Mouse (Mus musculus) forebrain, embryonic 13.5 days (tissue): ENCODE results near the gene Sfmbt1. TPM values are rescaled to one million over a fixed set of nuclear protein-coding genes. Genes with fewer than 3 reads are reported as not detected.
A peak's percentile ranks its signal among the peaks of the same experiment; 100 is the strongest.

ENCODE experiments used
- ATAC-seq: fragments of 200-750 bp; cut with Nextera tagmentation; 2 replicates; pipeline ENCODE4 v1.8.0; 2017
- H3K27ac ChIP-seq: fragments of 300-500 bp; sonication (generic); 2 replicates; pipeline ENCODE4 v1.5.1; 2015; ENCODE audit warnings: inconsistent platforms, mild to moderate bottlenecking, moderate library complexity
- H3K27me3 ChIP-seq: fragments of 300-500 bp; sonication (generic); 2 replicates; pipeline ENCODE4 v1.6.1; 2015; ENCODE audit warnings: mild to moderate bottlenecking, inconsistent platforms
- H3K36me3 ChIP-seq: fragments of 300-500 bp; sonication (generic); 2 replicates; pipeline ENCODE4 v1.6.1; 2015; ENCODE audit warnings: mild to moderate bottlenecking, inconsistent platforms; ENCODE audit not compliant: poor library complexity, severe bottlenecking
- H3K4me1 ChIP-seq: fragments of 300-500 bp; sonication (generic); 2 replicates; pipeline ENCODE4 v1.6.1; 2015; ENCODE audit warnings: inconsistent platforms
- H3K4me2 ChIP-seq: fragments of 300-500 bp; sonication (generic); 2 replicates; pipeline ENCODE4 v1.6.1; 2015; ENCODE audit warnings: inconsistent platforms, mild to moderate bottlenecking, moderate library complexity
- H3K4me3 ChIP-seq: fragments of 300-500 bp; sonication (generic); 2 replicates; pipeline ENCODE4 v1.5.1; 2015; ENCODE audit warnings: mild to moderate bottlenecking, inconsistent platforms
- H3K9ac ChIP-seq: fragments of 300-500 bp; sonication (generic); 2 replicates; pipeline ENCODE4 v1.6.1; 2015; ENCODE audit warnings: mild to moderate bottlenecking, inconsistent platforms
- H3K9me3 ChIP-seq: fragments of 300-500 bp; sonication (generic); replicated peaks from 2 replicates; pipeline ENCODE4 v1.6.1; 2016; ENCODE audit warnings: inconsistent platforms
- WGBS: fragments of 180-500 bp; shearing (Covaris S2); methylation state at CpG from one replicate; pipeline ENCODE4 v1.1.7; 2015; 5-methylcytosine and 5-hydroxymethylcytosine counted together
- polyA plus RNA-seq: library from polyadenylated mRNA; unstranded; fragments of >200 nt; fragmentation: Nextera tagmentation; extraction: Ambion mirVana; gene quantifications from 2 replicates; pipeline ENCODE4 v1.2.1, GENCODE M21; 2015

The Sfmbt1 gene
- polyA plus RNA-seq, result 23.5 and 25.8 TPM in 2 replicates

DNA sequence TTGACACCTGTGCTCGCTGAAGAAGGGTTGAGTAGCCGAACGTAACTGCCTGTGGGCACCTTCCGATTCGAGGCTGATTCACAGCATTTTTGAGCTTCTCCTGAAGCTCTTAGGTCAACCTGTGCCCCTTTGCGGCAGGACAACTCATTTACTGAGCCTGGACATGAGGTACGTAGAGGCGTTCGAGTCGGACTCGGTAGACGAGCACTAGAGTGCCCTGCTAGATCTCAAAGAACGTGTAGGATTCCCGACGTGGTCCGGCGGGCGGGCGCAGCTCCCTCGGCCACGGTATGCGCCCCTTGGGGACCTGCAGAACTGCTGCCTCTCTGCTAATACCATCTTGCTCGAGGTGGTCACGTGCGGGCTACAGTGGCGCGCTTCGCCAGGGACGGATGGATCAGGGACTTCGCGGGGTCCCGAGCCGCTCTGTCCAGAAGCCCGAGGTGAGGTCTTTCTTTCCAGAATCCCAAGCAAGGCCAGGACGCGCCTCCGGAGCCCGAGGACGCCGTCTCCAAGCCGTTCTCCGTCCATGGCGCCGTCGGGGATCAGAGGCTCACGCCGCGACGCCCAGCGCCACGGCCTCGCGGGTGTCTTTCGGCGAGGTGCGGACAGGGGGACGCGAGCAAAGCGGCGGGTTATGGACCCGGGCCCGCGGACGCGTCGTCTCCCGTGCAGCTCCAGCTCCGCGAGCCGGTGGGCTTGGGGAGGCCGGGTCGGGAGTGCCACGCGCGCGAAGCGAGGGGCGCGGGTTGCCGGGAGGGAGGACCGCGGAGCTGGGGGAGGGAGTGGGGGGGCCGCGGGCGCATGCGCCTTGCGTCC, at the start of gene Sfmbt1:
Gene Sfmbt1, plus strand, starts transcription at position 51 of the 819 bp plus-strand sequence.
- H3K4me1 ChIP-seq, result peaks cover 20% of the 10 kb centered on the region
- peak within 1 kb of the TSS; percentile 66 for H3K4me2 ChIP-seq
- H3K36me3 ChIP-seq, result no peaks in the 10 kb centered on the region
- H3K27me3 ChIP-seq, result 0 out of 2 replicates have a peak, but pooled peaks cover 6% of the 10 kb centered on the region
- peak within 1 kb of the TSS; percentile 95 for H3K27ac ChIP-seq
- WGBS, result 2% methylated on average over 73 of the region's 87 CpGs
- peak within 1 kb of the TSS; percentile 93 for H3K9ac ChIP-seq
- H3K4me3 ChIP-seq, result peak within 1 kb of the TSS; percentile 97
- peak; percentile 74 for ATAC-seq
- H3K9me3 ChIP-seq, result no peaks in the 10 kb centered on the region

- no peak for ATAC-seq
- Histone ChIP-seq H3K27me3 (no peaks in the 10 kb centered on the region), H3K27ac (no peak overlapping the region), H3K9me3 (no peaks in the 10 kb centered on the region), H3K9ac (no peak overlapping the region), H3K4me1 (no peaks in the 10 kb centered on the region), H3K4me3 (no peak overlapping the region), H3K4me2 (no peak overlapping the region), H3K36me3 (peaks cover 81% of the 10 kb centered on the region)
- 86% methylated on average over 3 of the region's 3 CpGs for WGBS
These were observed 48.6 kb upstream of the Sfmbt1 start for GRCm38 (mm10) chr14:30666061-30666460.

GRCm38 (mm10) chr14:30666604-30667003, 48.0 kb upstream of the Sfmbt1 start:
- Histone ChIP-seq H3K27ac (no peak overlapping the region), H3K36me3 (peaks cover 76% of the 10 kb centered on the region), H3K9ac (no peak overlapping the region), H3K9me3 (no peaks in the 10 kb centered on the region), H3K4me2 (no peak overlapping the region), H3K4me1 (no peaks in the 10 kb centered on the region), H3K4me3 (no peak overlapping the region), H3K27me3 (no peaks in the 10 kb centered on the region)
- ATAC-seq, result no peak
- 91% methylated on average over 4 of the region's 4 CpGs for WGBS

DNA sequence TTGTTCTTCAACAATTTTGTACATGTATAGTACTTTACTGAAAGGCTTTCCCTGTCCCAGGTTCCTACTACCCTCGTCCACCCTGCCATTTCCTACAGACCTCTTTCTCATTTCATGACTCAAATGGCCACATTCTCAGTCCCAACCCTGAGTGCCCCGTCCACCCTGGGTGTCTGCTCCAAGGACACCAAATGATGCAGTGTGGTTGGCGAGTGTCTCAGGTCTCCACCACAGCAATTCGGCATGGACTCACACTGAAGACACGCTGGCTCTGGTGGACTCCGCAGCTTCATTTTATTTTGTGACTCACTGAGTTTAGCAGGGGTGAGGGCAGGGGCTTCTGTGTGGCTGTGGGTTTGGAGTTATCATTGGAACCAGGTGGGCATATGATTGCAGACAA, 44.5 kb upstream of the Sfmbt1 start:
- H3K9me3 ChIP-seq, result no peaks in the 10 kb centered on the region
- H3K36me3 ChIP-seq, result peaks cover 62% of the 10 kb centered on the region

DNA sequence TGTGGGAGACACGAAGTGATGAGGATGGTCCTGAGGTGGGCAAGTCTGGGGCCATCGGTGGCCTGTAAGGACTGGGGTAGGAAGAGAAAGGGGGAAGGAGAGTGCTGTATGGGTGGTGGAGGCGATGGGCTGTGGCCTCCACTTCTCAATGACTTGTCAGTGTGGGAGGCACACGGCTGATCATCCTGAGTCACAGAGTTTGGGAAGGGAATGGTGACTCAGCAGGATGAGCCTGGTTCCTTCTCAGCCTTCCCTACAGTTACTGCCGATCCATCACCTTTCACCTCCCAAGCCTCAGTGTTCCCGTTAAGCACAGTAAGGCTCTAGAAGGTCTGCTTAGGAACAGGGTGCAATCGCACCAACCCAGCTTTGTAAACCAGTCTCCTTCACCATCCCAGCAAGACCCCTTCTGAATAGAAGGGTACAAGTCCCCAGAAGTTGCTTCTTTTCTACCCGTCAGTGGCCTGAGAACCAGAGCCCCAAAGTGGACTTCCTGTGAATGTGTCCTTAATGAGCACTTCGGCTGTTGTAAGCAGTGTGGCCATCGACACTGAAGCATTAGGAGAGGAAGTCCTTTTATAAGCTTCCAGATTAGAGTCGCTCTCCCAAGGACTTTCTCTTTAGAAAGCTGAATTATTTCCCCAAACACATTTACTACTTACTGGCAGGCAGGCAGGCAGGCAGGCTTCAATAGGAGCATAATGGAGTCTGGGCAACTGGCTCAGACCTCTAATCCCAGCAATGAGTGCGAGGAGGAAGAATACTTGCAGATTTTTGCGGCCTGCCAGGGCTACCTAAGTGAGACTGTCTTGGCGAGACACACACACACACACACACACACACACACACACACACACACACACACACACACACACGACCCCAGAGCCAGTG, 43.3 kb upstream of the Sfmbt1 start:
- Histone ChIP-seq H3K36me3 (peaks cover 53% of the 10 kb centered on the region), H3K4me3 (no peak overlapping the region), H3K9ac (no peak overlapping the region), H3K27ac (no peak overlapping the region), H3K9me3 (no peaks in the 10 kb centered on the region), H3K4me2 (no peak overlapping the region), H3K27me3 (no peaks in the 10 kb centered on the region), H3K4me1 (no peaks in the 10 kb centered on the region)
- 74% methylated on average over 14 of the region's 15 CpGs for WGBS
- peak; percentile 38; the same call in 1 of the 2 replicates for ATAC-seq

More for the DNA sequence above, 44.5 kb upstream of the Sfmbt1 start:
- Histone ChIP-seq H3K27me3 (no peaks in the 10 kb centered on the region), H3K27ac (no peak overlapping the region), H3K4me3 (no peak overlapping the region), H3K9ac (no peak overlapping the region), H3K4me2 (no peak overlapping the region), H3K4me1 (no peaks in the 10 kb centered on the region)
- no peak for ATAC-seq
- 93% methylated on average over 6 of the region's 6 CpGs for WGBS

DNA sequence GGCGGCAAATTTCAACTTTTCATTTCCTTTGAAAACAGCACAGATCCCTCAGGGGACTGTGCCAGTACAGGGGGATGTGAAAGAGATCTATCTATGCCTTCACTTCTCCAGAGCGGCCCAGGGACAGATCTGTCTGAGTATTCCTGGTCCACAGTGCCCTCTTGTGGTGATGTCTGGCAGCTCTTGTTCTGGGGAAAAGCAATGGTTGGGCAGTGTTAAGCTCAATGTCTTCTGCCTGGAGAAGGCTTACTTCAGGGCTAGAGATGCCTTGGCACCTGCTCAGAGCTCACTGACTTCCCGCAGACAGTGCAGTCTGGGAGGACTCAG, 42.7 kb upstream of the Sfmbt1 start:
- Histone ChIP-seq H3K9ac (no peak overlapping the region), H3K27ac (no peak overlapping the region), H3K4me2 (no peak overlapping the region), H3K9me3 (no peaks in the 10 kb centered on the region), H3K4me1 (no peaks in the 10 kb centered on the region), H3K27me3 (no peaks in the 10 kb centered on the region), H3K4me3 (no peak overlapping the region), H3K36me3 (peaks cover 53% of the 10 kb centered on the region)
- ATAC-seq, result peak; percentile 86
- WGBS, result 4% methylated on average over 3 of the region's 3 CpGs

DNA sequence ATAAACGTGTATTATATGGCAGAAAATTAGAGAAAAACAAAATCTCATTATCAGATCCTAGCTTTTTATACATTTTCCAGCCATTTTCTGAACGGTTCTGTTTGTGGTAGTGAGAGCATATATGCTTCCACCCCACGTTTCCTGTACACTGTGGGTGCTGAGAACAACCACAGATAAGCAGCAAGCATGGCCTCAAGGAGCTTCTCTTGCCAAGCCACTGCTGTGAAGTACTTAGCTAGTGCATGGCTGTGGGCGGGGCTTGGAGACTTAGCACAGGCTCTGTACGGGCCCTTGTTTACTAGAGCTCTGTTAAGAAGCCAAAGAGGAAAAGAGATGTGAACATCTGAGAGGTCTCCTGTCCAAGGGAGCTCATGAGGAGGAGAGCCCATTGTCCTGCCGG, 39.7 kb upstream of the Sfmbt1 start:
- ATAC-seq, result no peak
- H3K9ac ChIP-seq, result no peak overlapping the region
- no peaks in the 10 kb centered on the region for H3K9me3 ChIP-seq
- H3K4me2 ChIP-seq, result no peak overlapping the region
- 61% methylated on average over 6 of the region's 6 CpGs for WGBS
- H3K4me3 ChIP-seq, result no peak overlapping the region
- no peak overlapping the region for H3K27ac ChIP-seq
- H3K36me3 ChIP-seq, result peaks cover 55% of the 10 kb centered on the region
- no peaks in the 10 kb centered on the region for H3K27me3 ChIP-seq
- no peaks in the 10 kb centered on the region for H3K4me1 ChIP-seq

- WGBS, result 92% methylated on average over 3 of the region's 3 CpGs
These were observed 32.5 kb upstream of the Sfmbt1 start for GRCm38 (mm10) chr14:30682131-30682530.

GRCm38 (mm10) chr14:30690685-30691084, 24.0 kb upstream of the Sfmbt1 start:
- ATAC-seq, result no peak
- H3K4me2 ChIP-seq, result no peak overlapping the region
- no peaks in the 10 kb centered on the region for H3K27me3 ChIP-seq
- H3K27ac ChIP-seq, result no peak overlapping the region
- H3K9me3 ChIP-seq, result no peaks in the 10 kb centered on the region
- peaks cover 4% of the 10 kb centered on the region; the same call in 1 of the 2 replicates for H3K4me1 ChIP-seq
- no peak overlapping the region for H3K9ac ChIP-seq
- 90% methylated on average over 3 of the region's 3 CpGs for WGBS
- H3K36me3 ChIP-seq, result peaks cover 27% of the 10 kb centered on the region
- H3K4me3 ChIP-seq, result no peak overlapping the region

More at GRCm38 (mm10) chr14:30682131-30682530, 32.5 kb upstream of the Sfmbt1 start:
- H3K27me3 ChIP-seq, result no peaks in the 10 kb centered on the region
- no peak for ATAC-seq
- no peaks in the 10 kb centered on the region for H3K9me3 ChIP-seq
- H3K27ac ChIP-seq, result no peak overlapping the region
- no peak overlapping the region for H3K4me2 ChIP-seq
- no peaks in the 10 kb centered on the region for H3K4me1 ChIP-seq
- no peak overlapping the region for H3K4me3 ChIP-seq
- H3K9ac ChIP-seq, result no peak overlapping the region
- peaks cover 65% of the 10 kb centered on the region for H3K36me3 ChIP-seq

DNA sequence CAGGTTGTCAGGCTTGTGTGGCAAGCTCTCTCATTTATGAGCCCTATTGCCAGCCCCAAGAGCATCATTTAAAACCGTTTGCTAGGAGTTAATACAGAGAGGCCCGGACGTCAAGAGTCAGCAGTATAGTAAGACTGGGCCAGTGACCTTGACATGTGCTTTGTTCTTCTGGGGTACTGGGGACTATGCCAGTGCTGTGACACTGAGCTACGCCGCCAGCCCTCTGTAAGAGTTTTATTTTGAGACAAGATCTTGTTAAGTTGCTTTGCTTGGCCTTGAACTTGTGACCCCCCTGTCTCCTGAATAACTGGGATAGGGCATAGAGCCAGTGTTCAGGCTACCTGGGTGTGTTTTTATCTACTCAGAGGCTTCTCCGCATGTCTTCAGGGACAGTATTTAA, 22.2 kb upstream of the Sfmbt1 start:
- no peaks in the 10 kb centered on the region for H3K9me3 ChIP-seq
- no peak overlapping the region for H3K4me3 ChIP-seq
- ATAC-seq, result no peak
- H3K27me3 ChIP-seq, result no peaks in the 10 kb centered on the region
- peaks cover 11% of the 10 kb centered on the region; the same call in 1 of the 2 replicates for H3K4me1 ChIP-seq
- 85% methylated on average over 6 of the region's 6 CpGs for WGBS
- no peak overlapping the region for H3K4me2 ChIP-seq
- peaks cover 19% of the 10 kb centered on the region for H3K36me3 ChIP-seq
- no peak overlapping the region for H3K27ac ChIP-seq
- no peak overlapping the region for H3K9ac ChIP-seq

DNA sequence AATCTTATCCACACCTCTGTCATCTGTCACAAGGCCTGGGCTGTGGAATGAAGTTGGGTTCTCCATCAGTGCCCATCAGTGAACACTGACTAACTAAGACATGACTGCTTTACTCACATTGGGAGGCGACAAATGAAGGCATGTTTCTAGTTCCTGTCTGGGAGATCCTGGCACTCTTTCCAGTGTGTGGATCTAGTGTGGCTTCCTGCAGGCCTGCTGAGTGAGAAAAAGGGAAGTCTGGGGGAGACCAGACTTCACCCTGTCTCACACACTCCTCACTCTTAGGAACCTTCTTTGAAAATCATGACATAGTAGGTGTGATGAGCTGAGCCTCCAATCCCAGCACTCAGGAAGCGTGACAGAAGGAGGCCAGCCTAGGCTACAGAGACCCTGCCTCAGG, 19.9 kb upstream of the Sfmbt1 start:
- H3K4me1 ChIP-seq, result peaks cover 19% of the 10 kb centered on the region; the same call in 1 of the 2 replicates
- H3K4me2 ChIP-seq, result no peak overlapping the region
- H3K36me3 ChIP-seq, result peaks cover 15% of the 10 kb centered on the region
- no peaks in the 10 kb centered on the region for H3K9me3 ChIP-seq
- H3K4me3 ChIP-seq, result no peak overlapping the region
- ATAC-seq, result no peak
- H3K9ac ChIP-seq, result no peak overlapping the region
- no peak overlapping the region for H3K27ac ChIP-seq
- H3K27me3 ChIP-seq, result no peaks in the 10 kb centered on the region
- 92% methylated on average over 2 of the region's 2 CpGs for WGBS

GRCm38 (mm10) chr14:30695609-30696008, 19.0 kb upstream of the Sfmbt1 start:
- no peaks in the 10 kb centered on the region for H3K9me3 ChIP-seq
- peaks cover 7% of the 10 kb centered on the region; the same call in 1 of the 2 replicates for H3K36me3 ChIP-seq
- no peak overlapping the region for H3K4me3 ChIP-seq
- H3K9ac ChIP-seq, result no peak overlapping the region
- no peak for ATAC-seq
- peaks cover 19% of the 10 kb centered on the region; the same call in 1 of the 2 replicates for H3K4me1 ChIP-seq
- 42% methylated on average over 4 of the region's 4 CpGs for WGBS
- H3K27me3 ChIP-seq, result no peaks in the 10 kb centered on the region
- H3K27ac ChIP-seq, result no peak overlapping the region
- H3K4me2 ChIP-seq, result no peak overlapping the region
